Mouse (Mus musculus) kidney, adult 18-20 months (tissue): Measurements from ENCODE around the gene Tac1.
"Not testable (repeated sequence)": the region's sequence is repeated elsewhere in the genome, so short reads cannot be mapped to it uniquely, and the experiment has no call there.

ENCODE experiments used
- DNase-seq: peaks from one replicate; pipeline ENCODE4 v3.0.0; 2021

Gene Tac1

GRCm38 (mm10) chr6:7554829-7555391, at the start of gene Tac1:
Gene Tac1, plus strand, starts transcription at chr6:7554879.
- no peak for DNase-seq

- not testable (repeated sequence) for DNase-seq
Observed at GRCm38 (mm10) chr6:7543511-7543910, 11.2 kb upstream of the Tac1 start.

GRCm38 (mm10) chr6:7555688-7556476, 1.2 kb downstream of the Tac1 start:
- no peak for DNase-seq

- no peak for DNase-seq
Observed at GRCm38 (mm10) chr6:7558164-7558563, 3.5 kb downstream of the Tac1 start.

- no peak for DNase-seq
Observed at GRCm38 (mm10) chr6:7562524-7562923, 7.8 kb downstream of the Tac1 start.

GRCm38 (mm10) chr6:7564537-7564936, 9.9 kb downstream of the Tac1 start:
- no peak for DNase-seq

GRCm38 (mm10) chr6:7571144-7571543, 16.5 kb downstream of the Tac1 start:
- no peak for DNase-seq

- DNase-seq, result no peak
Observed at GRCm38 (mm10) chr6:7578031-7578430, 23.4 kb downstream of the Tac1 start.

- no peak for DNase-seq
Observed at GRCm38 (mm10) chr6:7594445-7594844, 39.8 kb downstream of the Tac1 start.

GRCm38 (mm10) chr6:7598416-7598815, 43.7 kb downstream of the Tac1 start:
- no peak for DNase-seq

GRCm38 (mm10) chr6:7600228-7600627, 45.5 kb downstream of the Tac1 start:
- no peak for DNase-seq

- DNase-seq, result no peak
Observed at GRCm38 (mm10) chr6:7601353-7602094, 46.8 kb downstream of the Tac1 start.

- not testable (repeated sequence) for DNase-seq
Observed at GRCm38 (mm10) chr6:7613676-7614075, 59.0 kb downstream of the Tac1 start.
